Mouse (Mus musculus) midbrain, embryonic 16.5 days (tissue): ENCODE results near the gene Spsb2. TPM values are rescaled to one million over a fixed set of nuclear protein-coding genes. Genes with fewer than 3 reads are reported as not detected.

Source experiments
- ATAC-seq: fragments of 200-750 bp; cut with Nextera tagmentation; 2 replicates; pipeline ENCODE4 v1.8.0; 2017; ENCODE audit warnings: moderate TSS enrichment
- H3K27ac ChIP-seq: fragments of 300-500 bp; sonication (generic); 2 replicates; pipeline ENCODE4 v1.5.1; 2014; ENCODE audit warnings: mild to moderate bottlenecking, low read length, mixed read lengths
- H3K27me3 ChIP-seq: fragments of 300-500 bp; sonication (generic); 2 replicates; pipeline ENCODE4 v1.6.1; 2014; ENCODE audit warnings: low read depth, low read length, mixed read lengths; ENCODE audit not compliant: control insufficient read depth, insufficient read depth
- H3K36me3 ChIP-seq: fragments of 300-500 bp; sonication (generic); 2 replicates; pipeline ENCODE4 v1.6.1; 2014; ENCODE audit warnings: mild to moderate bottlenecking, low read length, moderate library complexity, mixed read lengths; ENCODE audit not compliant: control insufficient read depth, insufficient read depth
- H3K4me1 ChIP-seq: fragments of 300-500 bp; sonication (generic); 2 replicates; pipeline ENCODE4 v1.6.1; 2014; ENCODE audit warnings: mild to moderate bottlenecking, low read length, mixed read lengths; ENCODE audit not compliant: control insufficient read depth, insufficient read depth
- H3K4me2 ChIP-seq: fragments of 300-500 bp; sonication (generic); 2 replicates; pipeline ENCODE4 v1.6.1; 2014; ENCODE audit warnings: mild to moderate bottlenecking, low read length, mixed read lengths
- H3K4me3 ChIP-seq: fragments of 300-500 bp; sonication (generic); 2 replicates; pipeline ENCODE4 v1.5.1; 2014; ENCODE audit warnings: low read depth, mild to moderate bottlenecking, low read length, moderate library complexity, mixed read lengths
- H3K9ac ChIP-seq: fragments of 300-500 bp; sonication (generic); 2 replicates; pipeline ENCODE4 v1.6.1; 2014; ENCODE audit warnings: low read depth, low read length, mixed read lengths
- H3K9me3 ChIP-seq: fragments of 300-500 bp; sonication (generic); replicated peaks from 2 replicates; pipeline ENCODE4 v1.6.1; 2014; ENCODE audit warnings: mild to moderate bottlenecking, low read length, mixed read lengths; ENCODE audit not compliant: control insufficient read depth, poor library complexity, severe bottlenecking
- WGBS: fragments of 180-500 bp; shearing (Covaris S2); extraction: QIAGEN DNeasy Blood & Tissue Kit; methylation state at CpG from one replicate; pipeline ENCODE4 v1.1.7; 2014; 5-methylcytosine and 5-hydroxymethylcytosine counted together
- polyA plus RNA-seq: library from polyadenylated mRNA; unstranded; fragments of >200 nt; fragmentation: Nextera tagmentation; extraction: Ambion mirVana; gene quantifications from 2 replicates; pipeline ENCODE4 v1.2.1, GENCODE M21; 2015

The Spsb2 gene
- polyA plus RNA-seq, 1 experiment from 2014 or later, result 10.1 TPM

DNA sequence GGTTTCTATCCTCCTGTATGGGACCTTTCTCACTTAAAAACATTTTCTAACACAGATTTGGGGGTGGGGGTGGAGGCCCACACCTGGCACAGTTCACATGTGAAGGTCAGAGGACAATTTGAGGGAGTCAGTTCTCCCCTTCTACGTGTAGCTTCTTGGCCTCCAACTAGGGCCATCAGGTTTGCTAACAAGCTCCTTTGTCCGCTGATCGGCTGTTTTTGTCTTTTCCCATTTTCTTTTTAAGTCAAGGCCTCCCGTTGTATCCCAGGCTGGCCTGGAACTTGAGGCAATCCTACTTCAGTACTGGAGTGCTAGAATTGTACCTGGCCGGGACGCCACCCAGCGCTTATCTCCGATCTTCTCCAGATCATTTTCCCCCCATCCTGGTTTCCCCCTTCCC, 23.2 kb downstream of the Spsb2 start:
- Histone ChIP-seq H3K9me3 (no peaks in the 10 kb centered on the region), H3K4me3 (no peak overlapping the region), H3K4me1 (peaks cover 16% of the 10 kb centered on the region), H3K27ac (no peak overlapping the region), H3K4me2 (no peak overlapping the region), H3K36me3 (no peaks in the 10 kb centered on the region; the same call in 1 of the 2 replicates), H3K9ac (no peak overlapping the region), H3K27me3 (no peaks in the 10 kb centered on the region)
- 92% methylated on average over 8 of the region's 8 CpGs for WGBS
- ATAC-seq, result no peak

DNA sequence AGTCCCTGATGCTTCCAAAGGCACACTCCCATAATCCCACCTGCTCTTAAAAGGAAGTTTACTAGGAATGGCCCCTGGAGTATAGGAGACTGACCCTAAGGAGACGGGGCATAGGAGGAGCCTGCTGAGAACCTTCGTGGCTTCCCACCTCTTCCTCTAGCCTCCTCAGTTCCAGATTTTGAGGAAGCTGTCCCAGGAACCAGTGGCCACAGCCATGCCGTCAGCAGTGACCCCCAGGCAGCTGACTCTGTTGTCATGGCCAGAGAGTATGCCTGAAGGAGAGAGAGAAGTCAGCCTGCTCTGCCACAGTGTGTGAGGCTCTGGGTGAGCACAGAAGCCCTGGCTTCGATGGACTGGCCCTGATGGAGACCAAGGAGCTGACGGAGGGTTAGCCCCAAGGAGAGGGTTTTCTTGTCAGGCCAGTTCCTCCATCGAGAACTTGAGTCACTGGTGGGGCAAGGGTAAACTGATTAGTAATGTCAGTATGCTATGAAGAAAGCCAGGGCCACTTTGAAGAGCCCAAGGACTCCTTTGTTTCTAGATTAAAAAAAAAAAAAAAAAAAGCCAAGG, 26.1 kb downstream of the Spsb2 start:
- WGBS, result 91% methylated on average over 6 of the region's 6 CpGs
- Histone ChIP-seq H3K9me3 (no peaks in the 10 kb centered on the region), H3K9ac (no peak overlapping the region), H3K36me3 (no peaks in the 10 kb centered on the region), H3K27ac (no peak overlapping the region), H3K4me3 (no peak overlapping the region), H3K27me3 (no peaks in the 10 kb centered on the region), H3K4me1 (peaks cover 6% of the 10 kb centered on the region), H3K4me2 (no peak overlapping the region)
- no peak for ATAC-seq

DNA sequence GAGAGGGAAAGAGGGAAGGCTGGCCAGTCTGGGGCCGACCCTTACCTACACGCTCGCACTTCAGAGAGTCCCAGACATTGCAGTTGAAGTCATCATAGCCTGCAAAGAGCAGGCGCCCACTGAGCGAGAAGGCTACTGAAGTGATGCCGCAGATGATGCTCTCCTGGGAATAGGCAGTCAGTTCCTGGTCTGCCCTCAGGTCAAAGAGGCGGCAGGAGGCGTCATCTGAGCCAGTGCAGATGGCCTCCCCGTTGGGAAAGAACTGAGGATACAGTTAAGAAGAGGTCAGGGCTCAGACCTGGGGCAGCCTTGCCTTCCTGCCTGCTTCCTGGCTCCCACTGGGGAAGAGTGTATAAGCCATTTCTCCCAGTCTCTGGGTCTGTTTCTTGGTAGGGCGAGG, 27.1 kb downstream of the Spsb2 start:
- no peak for ATAC-seq
- H3K9ac ChIP-seq, result no peak overlapping the region

DNA sequence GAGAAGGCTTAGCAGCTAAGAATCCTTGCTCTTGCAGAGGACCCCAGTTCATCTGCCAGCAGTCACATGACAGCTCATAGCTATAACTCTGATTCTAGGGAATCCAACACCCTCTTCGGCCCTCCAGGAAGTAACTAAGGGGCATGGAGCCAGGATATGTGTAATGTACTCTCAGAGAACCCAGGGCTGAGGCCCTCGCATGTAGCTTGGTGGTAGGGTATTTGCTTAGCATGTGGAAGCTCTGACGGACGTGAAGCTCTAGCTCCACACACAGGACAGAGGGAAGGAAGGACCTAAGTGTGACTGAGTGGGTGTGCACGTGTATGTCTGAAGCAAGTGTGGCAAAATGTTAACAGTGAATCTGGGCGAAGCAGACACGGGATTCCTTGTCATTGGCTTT, 27.9 kb downstream of the Spsb2 start:
- WGBS, result 82% methylated on average over 7 of the region's 7 CpGs
- no peak overlapping the region for H3K4me2 ChIP-seq
- no peaks in the 10 kb centered on the region for H3K9me3 ChIP-seq
- no peak overlapping the region for H3K27ac ChIP-seq
- H3K9ac ChIP-seq, result 0 out of 2 replicates have a peak overlapping the region, but pooled peaks have one; percentile 20
- H3K4me1 ChIP-seq, result no peaks in the 10 kb centered on the region
- no peak for ATAC-seq
- H3K36me3 ChIP-seq, result peaks cover 3% of the 10 kb centered on the region
- no peak overlapping the region for H3K4me3 ChIP-seq
- no peaks in the 10 kb centered on the region for H3K27me3 ChIP-seq

More for the DNA sequence above, 27.1 kb downstream of the Spsb2 start:
- no peak overlapping the region for H3K4me3 ChIP-seq
- H3K9me3 ChIP-seq, result no peaks in the 10 kb centered on the region
- no peaks in the 10 kb centered on the region for H3K27me3 ChIP-seq
- no peak overlapping the region for H3K27ac ChIP-seq
- H3K36me3 ChIP-seq, result no peaks in the 10 kb centered on the region
- no peak overlapping the region for H3K4me2 ChIP-seq
- H3K4me1 ChIP-seq, result peaks cover under 1% of the 10 kb centered on the region; the same call in 1 of the 2 replicates
- WGBS, result 72% methylated on average over 10 of the region's 10 CpGs

DNA sequence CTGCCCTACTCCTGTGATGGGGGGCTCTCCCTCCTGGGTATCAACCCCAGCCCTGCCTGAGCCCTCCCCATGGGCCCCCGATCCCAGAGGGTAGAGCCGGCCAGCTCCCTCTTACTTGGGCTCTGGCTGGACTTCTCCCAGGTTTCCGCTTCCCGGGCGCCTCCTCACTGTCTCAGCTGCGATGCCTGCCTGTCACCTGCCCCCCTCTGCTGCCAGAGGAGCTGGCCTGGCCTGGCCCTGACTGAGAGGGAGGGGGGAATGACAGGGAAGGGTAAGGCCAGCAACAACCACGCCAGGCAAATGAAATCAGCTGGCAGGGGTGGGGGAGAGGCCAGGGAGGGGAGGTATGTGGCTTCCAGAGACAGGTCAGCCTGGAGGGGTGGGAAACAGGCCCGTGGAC, 31.3 kb downstream of the Spsb2 start:
- Histone ChIP-seq H3K27me3 (no peaks in the 10 kb centered on the region), H3K9me3 (no peaks in the 10 kb centered on the region), H3K4me3 (no peak overlapping the region), H3K36me3 (peaks cover 6% of the 10 kb centered on the region), H3K27ac (no peak overlapping the region), H3K4me1 (no peaks in the 10 kb centered on the region), H3K9ac (no peak overlapping the region; the same call in 1 of the 2 replicates), H3K4me2 (no peak overlapping the region)
- ATAC-seq, result peak; percentile 16
- WGBS, result 6% methylated on average over 8 of the region's 8 CpGs

DNA sequence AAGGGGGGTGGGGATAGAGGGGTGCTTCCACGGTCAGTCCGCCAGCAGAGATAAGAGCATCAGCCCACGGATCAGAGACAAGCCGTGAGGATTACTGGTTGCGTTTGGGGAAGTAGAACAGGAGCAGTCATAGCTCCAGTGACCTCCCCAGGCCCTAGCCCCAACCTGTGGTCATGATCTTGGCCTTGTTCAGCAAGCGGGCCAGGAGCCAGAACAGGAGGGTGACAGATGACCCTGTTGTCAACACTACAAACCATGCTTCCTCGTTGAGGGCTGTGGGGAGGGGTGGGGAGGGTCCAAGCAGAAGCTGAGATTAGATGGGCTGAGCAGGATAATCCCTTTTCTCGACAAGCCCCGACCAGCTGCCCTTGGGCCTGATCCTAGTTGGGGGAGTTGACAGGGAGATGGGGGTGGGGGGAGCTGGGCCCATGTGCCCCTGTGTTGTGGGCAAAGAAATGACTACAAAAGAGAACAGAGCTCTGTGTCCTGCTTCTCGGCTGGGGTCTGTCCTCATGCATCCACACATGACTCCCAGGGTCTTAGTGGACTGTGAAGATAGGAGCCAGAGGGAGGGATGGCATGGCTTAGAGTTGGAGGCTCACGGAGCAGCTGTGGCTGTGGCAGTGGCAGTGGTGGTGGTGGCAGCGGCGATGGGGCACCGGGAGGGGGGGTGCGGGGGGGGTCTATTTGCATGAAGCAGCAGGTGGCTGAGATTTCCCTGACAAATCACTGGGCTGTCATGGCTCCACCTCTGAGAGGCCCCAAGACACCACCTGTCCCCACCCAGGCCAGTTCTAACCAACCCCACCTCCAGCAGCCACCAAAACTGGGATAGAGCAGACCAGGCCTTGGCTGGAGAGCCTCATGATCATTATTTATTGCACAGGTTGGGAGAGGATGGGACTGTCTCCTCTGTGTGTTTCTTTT, 32.0 kb downstream of the Spsb2 start, which contains the start of gene Gnb3:
TSS of gene Gnb3 (minus strand) at position 35 of the 927 bp plus-strand sequence.
- WGBS, result 13% methylated on average over 15 of the region's 15 CpGs
- Histone ChIP-seq H3K4me2 (no peak within 1 kb of the TSS), H3K9ac (peak within 1 kb of the TSS; percentile 1; the same call in 1 of the 2 replicates), H3K27ac (peak within 1 kb of the TSS; percentile 4; the same call in 1 of the 2 replicates), H3K9me3 (no peaks in the 10 kb centered on the region), H3K4me3 (no peak within 1 kb of the TSS), H3K36me3 (peaks cover 7% of the 10 kb centered on the region), H3K27me3 (no peaks in the 10 kb centered on the region), H3K4me1 (no peaks in the 10 kb centered on the region)
- ATAC-seq, result peak; percentile 39

DNA sequence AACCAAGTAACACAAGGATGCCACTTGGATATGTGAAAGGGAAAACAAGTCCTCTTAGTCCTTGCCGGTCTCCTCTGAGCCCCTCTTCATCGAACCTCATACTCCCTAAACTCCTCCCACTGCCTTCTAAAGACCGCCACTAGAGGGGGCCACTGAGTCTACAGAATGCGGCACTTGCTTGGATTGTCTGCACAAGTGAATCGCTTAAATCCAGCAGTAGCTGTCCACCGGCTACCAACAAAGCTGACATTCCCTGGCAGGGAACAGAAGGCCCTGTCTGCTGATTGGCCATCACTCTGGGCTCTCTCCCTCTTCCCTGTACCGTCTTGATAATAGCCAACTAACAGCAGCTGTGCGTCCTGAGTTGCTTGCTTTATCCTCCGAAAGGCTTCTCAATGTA, 38.8 kb downstream of the Spsb2 start:
- H3K4me3 ChIP-seq, result no peak overlapping the region
- H3K4me1 ChIP-seq, result peaks cover 3% of the 10 kb centered on the region; the same call in 1 of the 2 replicates
- H3K27ac ChIP-seq, result peak overlapping the region; percentile 74
- no peaks in the 10 kb centered on the region for H3K9me3 ChIP-seq
- no peaks in the 10 kb centered on the region for H3K27me3 ChIP-seq
- no peak overlapping the region for H3K9ac ChIP-seq
- peak overlapping the region; percentile 30; the same call in 1 of the 2 replicates for H3K4me2 ChIP-seq
- peak; percentile 89 for ATAC-seq
- WGBS, result 2% methylated on average over 9 of the region's 9 CpGs
- 0 out of 2 replicates have a peak, but pooled peaks cover 3% of the 10 kb centered on the region for H3K36me3 ChIP-seq

DNA sequence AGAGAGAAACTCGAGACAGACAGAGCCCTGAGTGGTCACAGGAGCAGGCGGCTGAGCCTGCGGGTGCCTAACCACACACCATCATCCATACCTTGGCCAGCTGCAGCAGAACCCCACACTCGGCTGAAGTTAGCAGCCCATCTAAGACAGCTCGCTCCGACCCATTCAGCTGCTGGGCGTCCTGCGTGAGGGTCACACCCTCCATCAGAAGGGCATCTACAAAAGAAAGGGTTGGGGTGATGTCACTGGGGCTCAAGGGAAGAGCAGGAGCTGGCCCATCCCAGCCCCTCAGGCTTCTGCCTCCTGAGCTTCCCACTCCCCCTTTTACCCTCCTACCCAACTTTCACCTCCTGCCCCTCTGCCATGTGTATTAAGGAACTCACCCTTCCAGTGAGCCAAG, 42.1 kb downstream of the Spsb2 start:
- Histone ChIP-seq H3K27ac (no peak overlapping the region), H3K9me3 (no peaks in the 10 kb centered on the region), H3K4me1 (peaks cover 5% of the 10 kb centered on the region), H3K36me3 (no peaks in the 10 kb centered on the region), H3K4me3 (no peak overlapping the region), H3K27me3 (no peaks in the 10 kb centered on the region), H3K9ac (no peak overlapping the region), H3K4me2 (no peak overlapping the region)
- 65% methylated on average over 8 of the region's 8 CpGs for WGBS
- no peak for ATAC-seq

DNA sequence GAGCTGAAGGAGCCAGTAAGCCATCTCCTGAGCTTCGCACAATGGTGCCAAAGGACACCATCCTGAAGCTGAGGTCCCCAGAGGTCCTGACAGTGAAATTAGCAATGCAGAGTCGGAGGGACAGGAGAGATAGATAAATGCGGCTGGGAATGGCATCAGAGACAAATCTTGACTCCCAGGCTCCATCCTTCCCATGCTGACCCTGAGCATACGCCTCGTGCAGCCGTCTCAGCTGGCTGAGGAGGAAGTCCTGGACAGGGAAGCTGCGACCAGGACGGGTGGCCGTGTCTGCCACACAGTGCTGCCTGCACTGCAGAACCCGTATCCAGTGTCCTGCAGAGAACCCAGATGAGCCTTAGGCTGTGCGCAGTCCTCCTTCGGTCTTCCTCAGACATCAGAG, 46.2 kb downstream of the Spsb2 start:
- H3K36me3 ChIP-seq, result no peaks in the 10 kb centered on the region
- no peak overlapping the region for H3K4me2 ChIP-seq
- H3K27ac ChIP-seq, result no peak overlapping the region
- H3K9me3 ChIP-seq, result no peaks in the 10 kb centered on the region
- peaks cover 21% of the 10 kb centered on the region for H3K4me1 ChIP-seq
- WGBS, result 79% methylated on average over 12 of the region's 12 CpGs
- no peak for ATAC-seq
- H3K4me3 ChIP-seq, result no peak overlapping the region
- no peaks in the 10 kb centered on the region for H3K27me3 ChIP-seq
- H3K9ac ChIP-seq, result no peak overlapping the region
